Mouse (Mus musculus) retina, postnatal 7 days (tissue): ENCODE results near the gene Gga1.

Experiments used
- DNase-seq: peaks from one replicate; pipeline ENCODE4 v3.0.0-alpha.2; 2012; ENCODE audit warnings: low read depth, low spot score

The Gga1 gene

GRCm38 (mm10) chr15:78876991-78877809, at the start of gene Gga1:
TSS of gene Gga1 (plus strand) at chr15:78877190.
- DNase-seq: peak; percentile 96

- no peak for DNase-seq
Observed at GRCm38 (mm10) chr15:78828315-78828714, 48.7 kb upstream of the Gga1 start.

GRCm38 (mm10) chr15:78829636-78830035, 47.4 kb upstream of the Gga1 start:
- DNase-seq: no peak

- no peak for DNase-seq
Observed at GRCm38 (mm10) chr15:78830742-78831719, 46.0 kb upstream of the Gga1 start.

GRCm38 (mm10) chr15:78831720-78832657, 45.0 kb upstream of the Gga1 start:
- no peak for DNase-seq

- no peak for DNase-seq
Observed at GRCm38 (mm10) chr15:78832701-78833123, 44.3 kb upstream of the Gga1 start.

- DNase-seq: no peak
Observed at GRCm38 (mm10) chr15:78833582-78833981, 43.4 kb upstream of the Gga1 start.

GRCm38 (mm10) chr15:78834233-78835005, 42.6 kb upstream of the Gga1 start:
- no peak for DNase-seq

- no peak for DNase-seq
Observed at GRCm38 (mm10) chr15:78835200-78836085, 41.5 kb upstream of the Gga1 start.

GRCm38 (mm10) chr15:78836086-78836621, 40.8 kb upstream of the Gga1 start:
- DNase-seq: no peak

- DNase-seq: no peak
Observed at GRCm38 (mm10) chr15:78839744-78840143, 37.2 kb upstream of the Gga1 start.

GRCm38 (mm10) chr15:78840241-78840640, 36.7 kb upstream of the Gga1 start:
- DNase-seq: no peak

GRCm38 (mm10) chr15:78840751-78841150, 36.2 kb upstream of the Gga1 start:
- DNase-seq: no peak

GRCm38 (mm10) chr15:78841161-78841790, 35.7 kb upstream of the Gga1 start:
- DNase-seq: no peak

- DNase-seq: no peak
Observed at GRCm38 (mm10) chr15:78842371-78843163, 34.4 kb upstream of the Gga1 start, which contains the start of gene Cdc42ep1. TSS of gene Cdc42ep1 (plus strand) at chr15:78842624.

- DNase-seq: no peak
Observed at GRCm38 (mm10) chr15:78843581-78844469, 33.2 kb upstream of the Gga1 start.

GRCm38 (mm10) chr15:78844791-78845190, 32.2 kb upstream of the Gga1 start:
- no peak for DNase-seq
